Mouse (Mus musculus) layer of hippocampus, postnatal 25 days (tissue): ENCODE data around the gene Psd. TPM values are rescaled to one million over a fixed set of nuclear protein-coding genes. Genes with fewer than 3 reads are reported as not detected.

Experiments
- DNase-seq, 2 experiments: peaks; one replicate each; pipeline ENCODE4 v3.0.0; 2022; ENCODE audit warnings: mixed read lengths in 2 of 2, low spot score in 1 of 2; ENCODE audit errors: extremely low spot score in 1 of 2
- total RNA-seq, 2 experiments: library from RNA; stranded (reverse); gene quantifications; 2 replicates each; pipeline ENCODE4 v1.2.3; 2021

Psd gene
- total RNA-seq, 2 experiments from 2014 or later, result 765 to 790 TPM

DNA sequence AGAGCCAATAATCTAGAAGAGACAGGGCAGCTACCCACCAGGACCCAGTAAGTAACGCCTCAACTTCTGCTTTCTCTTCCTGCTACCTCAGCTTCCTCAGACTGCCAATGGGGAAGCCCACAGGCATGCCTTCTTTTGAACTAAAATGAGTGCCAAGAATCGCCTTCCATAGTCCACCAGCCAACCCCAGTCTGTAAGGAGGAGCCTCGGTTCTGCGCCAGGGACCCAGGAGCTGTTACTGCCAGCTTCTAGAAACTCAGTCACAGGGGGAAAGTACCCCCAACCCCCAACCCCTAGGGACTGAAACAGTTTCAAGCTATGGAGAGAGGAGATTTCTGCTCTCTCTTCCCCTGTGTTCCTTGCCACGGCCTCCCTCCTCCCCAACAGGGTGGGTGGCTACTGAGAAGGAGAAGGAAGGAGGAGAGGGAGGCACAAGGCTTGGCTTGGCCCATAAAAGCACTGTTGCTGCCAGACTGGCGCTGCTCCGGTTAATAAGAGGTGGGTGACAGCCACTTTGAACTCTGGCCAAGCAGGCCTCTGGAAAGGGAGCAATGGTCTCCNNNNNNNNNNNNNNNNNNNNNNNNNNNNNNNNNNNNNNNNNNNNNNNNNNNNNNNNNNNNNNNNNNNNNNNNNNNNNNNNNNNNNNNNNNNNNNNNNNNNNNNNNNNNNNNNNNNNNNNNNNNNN lies 12.5 kb upstream of the Psd start:
- DNase-seq, result no peak

GRCm38 (mm10) chr19:46338942-46339286 lies 12.0 kb upstream of the Psd start:
- DNase-seq, result no peak

DNA sequence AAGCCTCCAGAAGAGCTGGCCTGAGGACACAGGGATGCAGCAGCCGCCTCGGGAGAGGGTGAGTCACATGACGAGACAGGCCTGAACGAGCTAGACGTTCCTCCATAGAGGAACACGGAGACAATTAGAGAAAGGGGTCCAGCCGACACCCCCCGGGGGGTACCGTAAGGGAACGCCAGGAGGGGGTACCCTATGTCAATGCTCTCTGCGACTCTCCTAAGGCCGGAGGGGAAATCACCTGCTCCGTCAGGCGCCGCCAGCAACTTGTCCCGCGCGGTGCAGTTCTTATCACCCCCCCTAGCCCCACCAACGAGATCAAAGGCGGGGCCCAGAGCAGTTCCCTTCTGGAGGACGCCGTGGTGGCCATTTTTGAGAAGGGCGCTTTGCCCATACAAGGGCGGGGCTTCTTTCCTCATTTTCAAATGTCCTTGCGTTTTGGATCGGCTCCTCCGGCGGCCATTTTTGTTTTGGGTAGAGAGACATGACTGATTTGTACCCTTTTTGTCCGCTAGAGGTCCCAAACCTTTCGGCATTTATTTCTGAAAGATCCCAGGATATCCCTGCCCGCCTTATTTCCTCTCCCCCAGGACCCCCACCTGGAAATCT lies 11.5 kb upstream of the Psd start, which contains the start of gene Cuedc2:
TSS of gene Cuedc2 (minus strand) at position 372 of the 606 bp plus-strand sequence.
- peak; percentile 97 to 98 for DNase-seq

- no peak for DNase-seq
Observed at GRCm38 (mm10) chr19:46337719-46338330, 10.9 kb upstream of the Psd start.

- no peak for DNase-seq
Observed at GRCm38 (mm10) chr19:46333906-46334305, 7.0 kb upstream of the Psd start.

GRCm38 (mm10) chr19:46332721-46333339 lies 5.9 kb upstream of the Psd start:
- no peak for DNase-seq

- DNase-seq, result no peak
Observed at GRCm38 (mm10) chr19:46331936-46332335, 5.0 kb upstream of the Psd start.

DNA sequence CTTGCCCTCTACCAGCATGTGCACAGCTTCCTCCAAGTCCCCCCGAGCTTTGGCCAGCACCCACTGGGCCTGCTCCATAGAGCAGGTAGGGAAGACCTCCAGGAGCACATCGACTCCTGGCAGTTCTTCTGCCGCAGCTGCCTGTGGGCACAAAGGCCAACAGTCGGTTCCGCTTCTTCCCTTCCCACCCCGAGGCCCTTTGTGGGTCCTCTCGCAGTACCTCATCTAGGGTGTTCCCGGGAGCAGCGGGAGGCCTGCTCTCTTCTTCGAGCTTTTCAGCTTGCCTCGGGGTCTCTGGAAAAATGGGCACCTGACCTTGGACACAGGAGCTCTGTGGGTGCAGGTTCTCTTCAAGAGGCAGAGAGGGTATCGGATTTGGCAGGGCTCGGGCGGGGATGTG lies 4.4 kb upstream of the Psd start:
- DNase-seq, result no peak

- no peak for DNase-seq
Observed at GRCm38 (mm10) chr19:46330696-46331095, 3.7 kb upstream of the Psd start.

DNA sequence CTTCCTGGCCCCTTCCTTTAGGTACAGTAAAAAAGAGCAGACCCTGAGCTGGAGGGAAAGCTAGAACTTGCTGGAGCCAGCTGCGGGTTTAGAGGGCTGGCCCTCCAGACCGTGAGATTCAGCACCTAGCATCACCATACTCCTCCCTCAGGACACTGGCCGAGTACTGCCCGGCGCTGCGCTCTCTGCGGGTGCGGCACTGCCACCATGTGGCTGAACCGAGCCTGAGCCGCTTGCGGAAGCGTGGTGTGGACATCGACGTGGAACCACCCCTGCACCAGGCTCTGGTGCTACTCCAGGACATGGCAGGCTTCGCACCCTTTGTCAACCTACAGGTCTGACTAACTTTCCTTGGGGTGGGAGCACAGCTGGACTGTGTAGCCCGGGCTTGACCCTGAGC lies 3.0 kb upstream of the Psd start:
- peak; percentile 72 to 75 for DNase-seq

- DNase-seq, result no peak
Observed at GRCm38 (mm10) chr19:46329031-46329641, 2.2 kb upstream of the Psd start.

- DNase-seq, result peak; percentile 85 to 93
Observed at GRCm38 (mm10) chr19:46328081-46329030, 1.4 kb upstream of the Psd start, which contains the start of gene Fbxl15. Gene Fbxl15 (plus strand): TSS chr19:46328184.

- no peak for DNase-seq
Observed at GRCm38 (mm10) chr19:46327531-46328064, 642 bp upstream of the Psd start.

- DNase-seq, result no peak
Observed at GRCm38 (mm10) chr19:46326019-46326755, 769 bp downstream of the Psd start.

DNA sequence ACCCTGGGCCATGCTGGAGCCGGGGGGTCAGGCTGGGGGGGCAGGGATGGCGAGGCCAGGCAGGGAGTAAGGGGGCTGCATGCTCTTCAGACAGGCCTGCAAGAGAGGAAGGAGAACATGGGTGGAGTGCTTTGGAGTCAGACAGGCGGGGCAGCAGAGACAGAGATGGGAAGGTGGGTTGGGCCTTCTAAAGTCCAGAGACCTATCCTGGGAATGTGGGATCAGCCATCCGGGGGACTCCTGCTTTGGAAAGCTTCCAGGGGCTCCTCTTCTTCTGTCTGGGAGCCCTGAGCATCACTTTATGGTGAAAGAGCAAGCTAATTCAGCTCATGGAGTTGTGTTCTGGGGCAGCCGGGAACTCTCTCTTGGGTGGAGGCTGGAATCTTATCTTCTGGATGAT lies 2.0 kb downstream of the Psd start:
- DNase-seq, result no peak

- no peak for DNase-seq
Observed at GRCm38 (mm10) chr19:46324366-46324765, 2.6 kb downstream of the Psd start.

GRCm38 (mm10) chr19:46323716-46324115 lies 3.2 kb downstream of the Psd start:
- DNase-seq, result no peak

DNA sequence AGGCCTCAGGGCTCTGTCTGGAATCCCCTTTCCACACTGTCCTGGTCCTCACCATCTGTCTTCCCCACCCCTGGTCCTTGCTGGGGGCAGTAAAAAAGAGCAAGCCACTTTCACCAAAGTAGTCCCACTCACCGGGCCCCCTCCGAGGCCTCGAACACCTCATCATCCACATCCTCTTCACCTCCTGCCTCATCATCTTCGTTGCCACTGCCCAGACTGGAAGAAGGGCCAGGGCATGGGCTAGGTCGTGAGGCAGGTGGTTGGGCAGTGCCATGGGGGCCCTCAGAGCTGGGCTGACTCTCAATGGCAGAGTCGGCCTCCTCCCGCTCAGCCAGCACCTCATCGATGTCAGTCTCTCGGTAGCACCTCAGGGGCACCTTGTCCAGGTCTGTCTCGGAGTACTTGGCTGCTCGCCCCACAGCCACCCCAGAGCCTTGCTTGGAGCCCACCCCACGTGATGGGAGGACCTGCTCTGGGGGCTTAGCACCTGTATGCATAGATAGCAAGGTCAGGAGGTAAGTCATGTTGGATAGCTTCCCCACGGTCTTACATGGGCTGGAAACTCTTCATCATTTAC lies 3.9 kb downstream of the Psd start:
- DNase-seq, result no peak
